Comparison of ENCODE assay signal across 23 mouse cellular contexts in genomic region chr6:145660943-145661342, GRCm38 (mm10). TPM values are rescaled to one million over a fixed set of nuclear protein-coding genes. Genes with fewer than 3 reads are reported as not detected.
"Had no signal": no experiment of that assay in that cellular context is flagged by ENCODE, and none has a peak within 500 bp of the region (broad histone marks: within the 10 kb centered on the region; RNA-seq: fewer than 3 reads in every experiment).

No protein-coding gene starts in this region.

- DNase-seq: lung, adult 2 months; lung, postnatal 14 days; lung, postnatal 36 days; right cerebral cortex, postnatal 14 days; thymus, adult 2 months; thymus, postnatal 25 days; thymus, postnatal 4 days had no signal

- H3K36me3 ChIP-seq: lung, embryonic 15.5 days; midbrain, embryonic 13.5 days; midbrain, embryonic 15.5 days; neural tube, embryonic 12.5 days; stomach, embryonic 15.5 days had no signal

- H3K27me3 ChIP-seq: lung, embryonic 15.5 days; megakaryocyte, embryonic 14.5 days; midbrain, embryonic 13.5 days; midbrain, embryonic 15.5 days; neural tube, embryonic 12.5 days; stomach, embryonic 15.5 days had no signal

- H3K9me3 ChIP-seq: midbrain, embryonic 13.5 days; midbrain, embryonic 15.5 days; neural tube, embryonic 12.5 days; stomach, embryonic 15.5 days had no signal

- H3K27ac ChIP-seq: lung, embryonic 15.5 days; macrophage; midbrain, embryonic 13.5 days; midbrain, embryonic 15.5 days; neural tube, embryonic 12.5 days; stomach, embryonic 15.5 days; stomach, postnatal 0 days had no signal

- H3K4me1 ChIP-seq: lung, embryonic 15.5 days; megakaryocyte, embryonic 14.5 days; midbrain, embryonic 15.5 days; stomach, embryonic 15.5 days had no signal

- H3K4me3 ChIP-seq: lung, embryonic 15.5 days; megakaryocyte, embryonic 14.5 days; midbrain, embryonic 13.5 days; midbrain, embryonic 15.5 days; neural tube, embryonic 12.5 days; stomach, embryonic 15.5 days had no signal

RNA-seq across cellular contexts. Expression of gene Tuba3b, which starts 45.4 kb away (rescaled TPM):
- total RNA-seq: megakaryocyte progenitor cell, adult 5-6 weeks; monocyte, adult 5-6 weeks; neutrophil, adult 5-6 weeks had no signal
- polyA plus RNA-seq: lung, embryonic 15.5 days; lung, postnatal 0 days; macrophage; midbrain, embryonic 11.5 days; midbrain, embryonic 13.5 days; midbrain, embryonic 15.5 days; neural tube, embryonic 12.5 days; neural tube, embryonic 14.5 days; spleen, adult 2 months; stomach, embryonic 15.5 days; stomach, postnatal 0 days; urinary bladder, adult 2 months had no signal

RNA-seq across cellular contexts. Expression of gene Lmntd1, which starts 46.8 kb away (rescaled TPM):
- total RNA-seq: megakaryocyte progenitor cell, adult 5-6 weeks; monocyte, adult 5-6 weeks had no signal
- polyA plus RNA-seq: macrophage had no signal
